Mouse (Mus musculus) cerebellum, adult 11-12 months (tissue): ENCODE measurements around the gene Pnldc1.
"Not testable (repeated sequence)": the region's sequence is repeated elsewhere in the genome, so short reads cannot be mapped to it uniquely, and the experiment has no call there.

ENCODE experiments used
- DNase-seq: peaks from one replicate; pipeline ENCODE4 v3.0.0; 2022

Pnldc1 gene

GRCm38 (mm10) chr17:12905810-12906209, 4.2 kb downstream of the Pnldc1 start:
- no peak for DNase-seq

- no peak for DNase-seq
Observed at GRCm38 (mm10) chr17:12904349-12904748, 5.7 kb downstream of the Pnldc1 start.

GRCm38 (mm10) chr17:12903372-12904333, 6.4 kb downstream of the Pnldc1 start:
- DNase-seq = no peak

- no peak for DNase-seq
Observed at GRCm38 (mm10) chr17:12902291-12902690, 7.7 kb downstream of the Pnldc1 start.

GRCm38 (mm10) chr17:12898607-12899006, 11.4 kb downstream of the Pnldc1 start:
- DNase-seq = not testable (repeated sequence)

- no peak for DNase-seq
Observed at GRCm38 (mm10) chr17:12897674-12898073, 12.4 kb downstream of the Pnldc1 start.

- no peak for DNase-seq
Observed at GRCm38 (mm10) chr17:12892033-12892432, 18.0 kb downstream of the Pnldc1 start.

GRCm38 (mm10) chr17:12891054-12891453, 19.0 kb downstream of the Pnldc1 start:
- DNase-seq = no peak

GRCm38 (mm10) chr17:12887021-12887775, 22.8 kb downstream of the Pnldc1 start:
- DNase-seq = no peak

- DNase-seq = no peak
Observed at GRCm38 (mm10) chr17:12886620-12887019, 23.4 kb downstream of the Pnldc1 start.

- no peak for DNase-seq
Observed at GRCm38 (mm10) chr17:12881216-12881615, 28.8 kb downstream of the Pnldc1 start.

- DNase-seq = peak; percentile 67
Observed at GRCm38 (mm10) chr17:12880178-12880577, 29.9 kb downstream of the Pnldc1 start.

- no peak for DNase-seq
Observed at GRCm38 (mm10) chr17:12875734-12876133, 34.3 kb downstream of the Pnldc1 start, which contains the start of gene Mrgprh. Gene Mrgprh (plus strand): TSS chr17:12876034.

GRCm38 (mm10) chr17:12872275-12873028, 37.6 kb downstream of the Pnldc1 start:
- DNase-seq = peak; percentile 58

GRCm38 (mm10) chr17:12868640-12869039, 41.4 kb downstream of the Pnldc1 start:
- no peak for DNase-seq

GRCm38 (mm10) chr17:12868043-12868442, 42.0 kb downstream of the Pnldc1 start, which contains the start of gene Mas1:
Gene Mas1 (minus strand): TSS chr17:12868143.
- no peak for DNase-seq

GRCm38 (mm10) chr17:12866853-12867252, 43.2 kb downstream of the Pnldc1 start:
- DNase-seq = no peak

- DNase-seq = no peak
Observed at GRCm38 (mm10) chr17:12865407-12865806, 44.6 kb downstream of the Pnldc1 start.

- DNase-seq = peak; percentile 37
Observed at GRCm38 (mm10) chr17:12864111-12864510, 45.9 kb downstream of the Pnldc1 start.

- no peak for DNase-seq
Observed at GRCm38 (mm10) chr17:12859006-12859520, 51.0 kb downstream of the Pnldc1 start.

- DNase-seq = no peak
Observed at GRCm38 (mm10) chr17:12858072-12858471, 52.0 kb downstream of the Pnldc1 start.

GRCm38 (mm10) chr17:12857395-12857794, 52.6 kb downstream of the Pnldc1 start:
- DNase-seq = no peak

- no peak for DNase-seq
Observed at GRCm38 (mm10) chr17:12854386-12854785, 55.6 kb downstream of the Pnldc1 start.
